Mouse (Mus musculus) MEL (cell line): ENCODE data around the gene Rc3h2. TPM values are rescaled to one million over a fixed set of nuclear protein-coding genes. Genes with fewer than 3 reads are reported as not detected.

Experiments
- BHLHE40 ChIP-seq: IDR thresholded peaks from 2 replicates; pipeline ENCODE4 v1.6.1; 2012; ENCODE audit warnings: low read depth, mild to moderate bottlenecking, inconsistent platforms, low read length, improper control_type of control experiment, borderline replicate concordance
- CHD2 ChIP-seq: IDR thresholded peaks from 2 replicates; pipeline ENCODE4 v1.6.1; 2011; ENCODE audit warnings: low read length, improper control_type of control experiment
- E2F4 ChIP-seq: IDR thresholded peaks from 2 replicates; pipeline ENCODE4 v1.6.1; 2011; ENCODE audit warnings: low read depth, low read length, improper control_type of control experiment, borderline replicate concordance
- ELF1 ChIP-seq: IDR thresholded peaks from 2 replicates; pipeline ENCODE4 v1.6.1; 2014; ENCODE audit warnings: low read depth, mild to moderate bottlenecking, inconsistent platforms, low read length, improper control_type of control experiment, moderate library complexity
- ETS1 ChIP-seq: IDR thresholded peaks from 2 replicates; pipeline ENCODE4 v1.6.1; 2012; ENCODE audit warnings: low read depth, mild to moderate bottlenecking, inconsistent platforms, low read length, improper control_type of control experiment, moderate library complexity
- GATA1 ChIP-seq: IDR thresholded peaks from 2 replicates; pipeline ENCODE4 v1.6.1; 2011; ENCODE audit warnings: low read depth, low read length, improper control_type of control experiment
- HCFC1 ChIP-seq: IDR thresholded peaks from 2 replicates; pipeline ENCODE4 v1.6.1; 2012; ENCODE audit warnings: low read depth, mild to moderate bottlenecking, inconsistent platforms, low read length, improper control_type of control experiment, moderate library complexity
- KAT2A ChIP-seq: conservative IDR thresholded peaks from 2 replicates; pipeline ENCODE4 v1.6.1; 2012; ENCODE audit warnings: low read depth, low read length, improper control_type of control experiment, inconsistent platforms
- MAFK ChIP-seq: IDR thresholded peaks from 2 replicates; pipeline ENCODE4 v1.6.1; 2011; ENCODE audit warnings: low read depth, mild to moderate bottlenecking, low read length, improper control_type of control experiment, borderline replicate concordance
- MAX ChIP-seq: IDR thresholded peaks from 2 replicates; pipeline ENCODE4 v1.6.1; 2011; ENCODE audit warnings: low read length, improper control_type of control experiment
- MEF2A ChIP-seq: IDR thresholded peaks from 2 replicates; pipeline ENCODE4 v1.6.1; 2014; ENCODE audit warnings: low read depth, mild to moderate bottlenecking, inconsistent platforms, low read length, improper control_type of control experiment; ENCODE audit not compliant: poor library complexity, insufficient replicate concordance, severe bottlenecking; ENCODE audit errors: extremely low read depth
- MYB ChIP-seq: IDR thresholded peaks from 2 replicates; pipeline ENCODE4 v1.6.1; 2011; ENCODE audit warnings: mild to moderate bottlenecking, low read depth, low read length, improper control_type of control experiment
- NELFE ChIP-seq: IDR thresholded peaks from 2 replicates; pipeline ENCODE4 v1.6.1; 2011; ENCODE audit warnings: low read depth, low read length, improper control_type of control experiment
- POLR2AphosphoS2 ChIP-seq: IDR thresholded peaks from 2 replicates; pipeline ENCODE4 v1.6.1; 2011; ENCODE audit warnings: low read length, improper control_type of control experiment
- POLR2AphosphoS5 ChIP-seq: IDR thresholded peaks from 2 replicates; pipeline ENCODE4 v1.6.1; 2012; ENCODE audit warnings: low read depth, borderline replicate concordance, mild to moderate bottlenecking, inconsistent platforms, low read length, moderate library complexity, mixed read lengths
- RAD21 ChIP-seq: IDR thresholded peaks from 2 replicates; pipeline ENCODE4 v1.6.1; 2011; ENCODE audit warnings: mild to moderate bottlenecking, low read depth, low read length, improper control_type of control experiment
- RCOR1 ChIP-seq: IDR thresholded peaks from 2 replicates; pipeline ENCODE4 v1.6.1; 2012; ENCODE audit warnings: low read depth, mild to moderate bottlenecking, inconsistent platforms, low read length, improper control_type of control experiment
- SMC3 ChIP-seq: IDR thresholded peaks from 2 replicates; pipeline ENCODE4 v1.6.1; 2011; ENCODE audit warnings: low read depth, low read length, improper control_type of control experiment
- TAL1 ChIP-seq: IDR thresholded peaks from 2 replicates; pipeline ENCODE4 v1.6.1; 2012; ENCODE audit warnings: mild to moderate bottlenecking, inconsistent platforms, low read length, moderate library complexity, mixed read lengths
- TCF12 ChIP-seq: IDR thresholded peaks from 2 replicates; pipeline ENCODE4 v1.6.1; 2014; ENCODE audit warnings: low read depth, mild to moderate bottlenecking, inconsistent platforms, low read length, improper control_type of control experiment, moderate library complexity
- USF1 ChIP-seq: IDR thresholded peaks from 2 replicates; pipeline ENCODE4 v1.6.1; 2014; ENCODE audit warnings: low read depth, mild to moderate bottlenecking, inconsistent platforms, low read length, improper control_type of control experiment, moderate library complexity
- ZC3H11A ChIP-seq: IDR thresholded peaks from 2 replicates; pipeline ENCODE4 v1.6.1; 2012; ENCODE audit warnings: low read depth, mild to moderate bottlenecking, inconsistent platforms, low read length, improper control_type of control experiment
- ZKSCAN1 ChIP-seq: IDR thresholded peaks from 2 replicates; pipeline ENCODE4 v1.6.1; 2012; ENCODE audit warnings: low read depth, mild to moderate bottlenecking, inconsistent platforms, low read length, improper control_type of control experiment, moderate library complexity
- ZMIZ1 ChIP-seq: IDR thresholded peaks from 2 replicates; pipeline ENCODE4 v1.6.1; 2012; ENCODE audit warnings: low read depth, mild to moderate bottlenecking, inconsistent platforms, low read length, improper control_type of control experiment, moderate library complexity
- ZNF384 ChIP-seq: IDR thresholded peaks from 2 replicates; pipeline ENCODE4 v1.6.1; 2012; ENCODE audit warnings: low read depth, mild to moderate bottlenecking, inconsistent platforms, low read length, improper control_type of control experiment
- polyA plus RNA-seq, 2 experiments: library from polyadenylated mRNA; stranded (reverse) in 1 of 2; unstranded in 1 of 2; fragments of >175 nt in 1 of 2; fragments of >200 nt in 1 of 2; gene quantifications; 2 replicates each; pipeline versions ENCODE4 v1.2.1 to v1.2.4; 2012; ENCODE audit warnings: low replicate concordance in 2 of 2, low read depth in 1 of 2; ENCODE audit not compliant: insufficient read length in 2 of 2, insufficient read depth in 1 of 2, missing spikeins in 1 of 2
- total RNA-seq: library from RNA; depleted of rRNA; stranded (reverse); fragments of 300-350 nt; gene quantifications from 2 replicates; pipeline ENCODE4 v1.2.3, GENCODE M21; 2012

The Rc3h2 gene
- total and polyA plus RNA-seq, 3 experiments: 4.1 to 43.5 (median 10.5) TPM

- TF ChIP-seq MAX (no peak), USF1 (peak; percentile 93), HCFC1 (peak; percentile 79), ZNF384 (no peak), ELF1 (peak; percentile 68), SMC3 (no peak), ETS1 (no peak; the same call in 1 of the 2 replicates), MYB (no peak), MAFK (no peak), RCOR1 (no peak), ZC3H11A (no peak), ZMIZ1 (peak; percentile 82), TCF12 (no peak; the same call in 1 of the 2 replicates), BHLHE40 (peak; percentile 97), GATA1 (no peak), MEF2A (no peak), POLR2AphosphoS2 (peak; percentile 62), RAD21 (no peak), E2F4 (no peak), KAT2A (no peak), TAL1 (no peak), NELFE (peak; percentile 74), ZKSCAN1 (no peak), CHD2 (no peak), POLR2AphosphoS5 (no peak)
Measured at GRCm38 (mm10) chr2:37451667-37452375, 29.1 kb upstream of the Rc3h2 start (continued).
